Mouse (Mus musculus): ENCODE data around the gene Cst12. TPM values are rescaled to one million over a fixed set of nuclear protein-coding genes. Genes with fewer than 3 reads are reported as not detected.

Cst12 gene
- polyA plus RNA-seq, 1 experiment from 2014 or later, result 0.25 TPM

DNA sequence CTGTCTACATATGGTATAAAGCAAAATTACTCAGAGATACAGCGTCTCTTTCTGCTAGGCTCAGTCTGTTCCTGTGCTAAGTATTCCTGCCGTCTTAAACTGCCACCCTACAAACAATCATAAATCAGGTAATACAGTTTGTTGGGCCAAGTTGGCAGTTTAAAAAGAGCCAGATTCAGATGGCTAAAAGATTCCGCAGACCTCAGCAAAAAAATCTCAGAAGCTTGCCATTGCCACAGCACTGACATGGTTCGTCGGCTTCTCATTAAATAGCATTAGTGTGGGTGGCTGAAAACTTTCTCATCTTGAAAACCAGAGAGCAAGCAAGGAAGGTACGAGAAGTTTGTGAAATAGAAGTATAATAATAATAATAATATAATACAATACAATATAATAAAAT is 17.5 kb downstream of the Cst12 start:
- no peak for DNase-seq (ENCODE audit: low spot score)
- Histone ChIP-seq H3K4me2 (replicated peaks; ENCODE audit: low read depth) (no peak overlapping the region), H3K4me3 (ENCODE audit: low read depth, low read length) (no peak overlapping the region), H3K9me3 (ENCODE audit: control insufficient read depth, low read length) (no peaks in the 10 kb centered on the region), H3K9ac (ENCODE audit: low read length) (no peak overlapping the region), H3K27me3 (ENCODE audit: control insufficient read depth, insufficient read depth, low read length) (no peaks in the 10 kb centered on the region), H3K36me3 (ENCODE audit: control insufficient read depth, insufficient read depth, low read length) (no peaks in the 10 kb centered on the region), H3K27ac (replicated peaks) (no peak overlapping the region), H3K4me1 (replicated peaks; ENCODE audit: control insufficient read depth, insufficient read depth) (no peaks in the 10 kb centered on the region)
- WGBS, result 51% methylated on average over 6 of the region's 6 CpGs
- ATAC-seq (ENCODE audit: low FRiP score, low TSS enrichment), result no peak
- TF ChIP-seq CTCF (IDR thresholded peaks at IDR 0.05; ENCODE audit: low read depth), result no peak
- TF ChIP-seq EP300 (optimal IDR thresholded peaks at IDR 0.05), result no peak

DNA sequence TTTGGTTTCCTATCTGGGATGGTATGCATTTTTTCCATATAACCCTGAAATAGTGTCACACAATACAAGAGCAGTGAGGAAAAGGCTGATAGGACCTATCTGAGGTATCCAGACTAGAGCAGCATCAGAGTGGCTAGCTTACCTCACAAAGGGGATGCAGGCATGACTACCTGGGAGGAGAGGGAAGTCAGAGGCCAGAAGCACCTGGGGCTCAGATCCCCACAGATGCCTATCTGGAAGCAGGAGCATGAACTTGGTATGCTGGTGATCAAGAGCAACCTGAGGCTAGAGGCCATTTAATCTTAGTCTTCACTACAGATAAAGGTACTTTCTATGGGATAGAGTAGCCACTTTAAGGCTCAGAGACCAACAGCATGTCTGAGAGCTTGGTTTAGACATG is 30.7 kb downstream of the Cst12 start, which contains the start of gene Cst13:
Gene Cst13, plus strand, starts transcription at position 173 of the 400 bp plus-strand sequence.
- H3K27me3 ChIP-seq (ENCODE audit: control insufficient read depth, insufficient read depth, low read length), result no peaks in the 10 kb centered on the region
- DNase-seq (ENCODE audit: low spot score), result no peak
- H3K27ac ChIP-seq (replicated peaks), result no peak within 1 kb of the TSS
- no peaks in the 10 kb centered on the region for H3K9me3 ChIP-seq (ENCODE audit: control insufficient read depth, low read length)
- no peak for ATAC-seq (ENCODE audit: low FRiP score, low TSS enrichment)
- TF ChIP-seq EP300 (optimal IDR thresholded peaks at IDR 0.05), result no peak
- TF ChIP-seq CTCF (IDR thresholded peaks at IDR 0.05; ENCODE audit: low read depth), result no peak
- no peak within 1 kb of the TSS for H3K4me3 ChIP-seq (ENCODE audit: low read depth, low read length)
- no peak within 1 kb of the TSS for H3K4me2 ChIP-seq (replicated peaks; ENCODE audit: low read depth)
- no peaks in the 10 kb centered on the region for H3K4me1 ChIP-seq (replicated peaks; ENCODE audit: control insufficient read depth, insufficient read depth)
- H3K36me3 ChIP-seq (ENCODE audit: control insufficient read depth, insufficient read depth, low read length), result no peaks in the 10 kb centered on the region
- no peak within 1 kb of the TSS for H3K9ac ChIP-seq (ENCODE audit: low read length)

DNA sequence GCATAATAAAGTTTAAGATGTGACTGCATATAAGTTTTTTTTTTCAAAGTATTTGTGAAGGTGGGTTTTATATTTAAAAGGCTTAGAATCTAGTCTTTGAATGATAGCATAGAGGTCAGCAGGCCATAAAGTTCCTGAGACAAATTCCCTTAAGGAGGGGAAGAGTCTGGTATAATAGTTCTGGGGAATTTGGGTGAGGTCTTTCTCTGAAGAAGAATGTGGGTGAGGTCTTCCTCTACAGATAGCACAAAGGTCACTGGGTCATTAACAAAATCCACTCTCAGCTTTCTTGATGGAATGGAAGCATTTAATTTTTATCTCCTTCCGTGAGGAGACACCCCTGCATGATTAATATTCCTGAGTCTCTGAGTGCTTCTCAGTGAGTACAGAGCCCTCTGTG is 36.8 kb downstream of the Cst12 start:
- Histone ChIP-seq H3K36me3 (ENCODE audit: control insufficient read depth, insufficient read depth, low read length) (no peaks in the 10 kb centered on the region), H3K27me3 (ENCODE audit: control insufficient read depth, insufficient read depth, low read length) (no peaks in the 10 kb centered on the region), H3K9ac (ENCODE audit: low read length) (no peak overlapping the region), H3K27ac (replicated peaks) (no peak overlapping the region), H3K9me3 (ENCODE audit: control insufficient read depth, low read length) (no peaks in the 10 kb centered on the region), H3K4me2 (replicated peaks; ENCODE audit: low read depth) (no peak overlapping the region), H3K4me3 (ENCODE audit: low read depth, low read length) (no peak overlapping the region), H3K4me1 (replicated peaks; ENCODE audit: control insufficient read depth, insufficient read depth) (no peaks in the 10 kb centered on the region)
- TF ChIP-seq EP300 (optimal IDR thresholded peaks at IDR 0.05), result no peak
- TF ChIP-seq CTCF (IDR thresholded peaks at IDR 0.05; ENCODE audit: low read depth), result no peak
- no peak for ATAC-seq (ENCODE audit: low FRiP score, low TSS enrichment)
- 33% methylated on average over 1 of the region's 1 CpGs for WGBS
- DNase-seq (ENCODE audit: low spot score), result no peak

DNA sequence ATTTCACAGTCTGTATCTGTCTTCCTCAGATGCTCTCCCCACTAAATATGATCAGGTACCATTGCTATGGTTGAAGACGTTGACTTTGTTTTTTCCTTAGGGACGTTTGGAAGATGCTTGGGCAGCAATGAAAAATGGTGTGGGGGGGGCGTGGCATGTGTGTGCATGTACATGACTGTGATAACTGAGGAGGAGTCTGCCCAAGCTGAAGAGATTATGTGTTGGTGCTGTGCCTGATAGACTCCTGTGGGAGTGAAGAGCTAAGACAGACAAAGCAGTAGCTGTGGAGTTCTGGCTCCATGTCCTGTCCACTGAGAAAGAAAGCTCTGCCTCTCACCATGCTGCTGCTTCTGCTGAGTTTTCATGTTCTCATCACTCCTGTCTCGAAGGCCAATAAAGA is 45.8 kb downstream of the Cst12 start, which contains the start of gene Cst9:
Gene Cst9, plus strand, starts transcription at position 236 of the 400 bp plus-strand sequence.
- no peaks in the 10 kb centered on the region for H3K4me1 ChIP-seq (replicated peaks; ENCODE audit: control insufficient read depth, insufficient read depth)
- no peak within 1 kb of the TSS for H3K4me2 ChIP-seq (replicated peaks; ENCODE audit: low read depth)
- DNase-seq (ENCODE audit: low spot score), result no peak
- H3K27me3 ChIP-seq (ENCODE audit: control insufficient read depth, insufficient read depth, low read length), result no peaks in the 10 kb centered on the region
- no peak within 1 kb of the TSS for H3K27ac ChIP-seq (replicated peaks)
- no peaks in the 10 kb centered on the region for H3K9me3 ChIP-seq (ENCODE audit: control insufficient read depth, low read length)
- H3K4me3 ChIP-seq (ENCODE audit: low read depth, low read length), result no peak within 1 kb of the TSS
- no peak within 1 kb of the TSS for H3K9ac ChIP-seq (ENCODE audit: low read length)
- no peak for ATAC-seq (ENCODE audit: low FRiP score, low TSS enrichment)
- H3K36me3 ChIP-seq (ENCODE audit: control insufficient read depth, insufficient read depth, low read length), result no peaks in the 10 kb centered on the region
- WGBS, result 40% methylated on average over 4 of the region's 4 CpGs
- TF ChIP-seq EP300 (optimal IDR thresholded peaks at IDR 0.05), result no peak
- TF ChIP-seq CTCF (IDR thresholded peaks at IDR 0.05; ENCODE audit: low read depth), result no peak

DNA sequence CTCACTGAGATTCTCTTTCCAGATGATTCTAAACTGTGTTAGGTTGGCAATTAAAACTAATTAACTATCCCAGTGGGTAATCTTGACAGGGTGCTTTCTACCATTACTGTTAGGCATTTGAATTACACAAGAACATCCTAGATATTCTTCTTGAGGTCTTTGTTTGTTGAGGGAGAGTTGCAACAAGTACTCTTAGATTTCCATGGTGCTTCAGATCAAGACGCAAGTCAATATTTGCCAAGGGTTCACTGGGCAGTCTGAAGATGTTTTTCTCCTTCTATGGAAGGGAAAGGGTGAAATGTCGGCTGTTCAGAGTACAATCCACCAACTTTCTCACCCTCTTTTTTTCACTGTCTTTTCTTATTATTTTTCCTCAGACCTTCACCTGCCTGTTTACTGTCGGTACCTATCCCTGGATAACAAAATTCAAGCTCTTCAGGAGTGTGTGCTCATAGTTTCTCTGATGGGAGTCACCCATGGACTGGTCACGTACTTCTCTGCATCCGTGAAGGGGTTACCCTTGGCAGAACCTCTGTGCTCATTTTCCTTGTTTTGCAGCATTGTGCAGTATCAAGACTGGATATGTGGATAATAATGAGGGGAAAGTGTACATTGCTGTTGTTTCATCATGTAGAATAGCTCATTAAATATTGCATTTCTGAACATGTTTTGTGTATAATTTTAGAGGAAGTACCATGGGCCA is 49.1 kb downstream of the Cst12 start:
- ATAC-seq (ENCODE audit: low FRiP score, low TSS enrichment) (no peak), DNase-seq (ENCODE audit: low spot score) (no peak)
- Histone ChIP-seq H3K27ac (replicated peaks) (no peak overlapping the region), H3K36me3 (ENCODE audit: control insufficient read depth, insufficient read depth, low read length) (no peaks in the 10 kb centered on the region), H3K4me2 (replicated peaks; ENCODE audit: low read depth) (no peak overlapping the region), H3K4me3 (ENCODE audit: low read depth, low read length) (no peak overlapping the region), H3K9me3 (ENCODE audit: control insufficient read depth, low read length) (no peaks in the 10 kb centered on the region), H3K9ac (ENCODE audit: low read length) (no peak overlapping the region), H3K4me1 (replicated peaks; ENCODE audit: control insufficient read depth, insufficient read depth) (no peaks in the 10 kb centered on the region), H3K27me3 (ENCODE audit: control insufficient read depth, insufficient read depth, low read length) (no peaks in the 10 kb centered on the region)
- 77% methylated on average over 5 of the region's 5 CpGs for WGBS
- TF ChIP-seq CTCF (IDR thresholded peaks at IDR 0.05; ENCODE audit: low read depth) (no peak), EP300 (optimal IDR thresholded peaks at IDR 0.05) (no peak)

DNA sequence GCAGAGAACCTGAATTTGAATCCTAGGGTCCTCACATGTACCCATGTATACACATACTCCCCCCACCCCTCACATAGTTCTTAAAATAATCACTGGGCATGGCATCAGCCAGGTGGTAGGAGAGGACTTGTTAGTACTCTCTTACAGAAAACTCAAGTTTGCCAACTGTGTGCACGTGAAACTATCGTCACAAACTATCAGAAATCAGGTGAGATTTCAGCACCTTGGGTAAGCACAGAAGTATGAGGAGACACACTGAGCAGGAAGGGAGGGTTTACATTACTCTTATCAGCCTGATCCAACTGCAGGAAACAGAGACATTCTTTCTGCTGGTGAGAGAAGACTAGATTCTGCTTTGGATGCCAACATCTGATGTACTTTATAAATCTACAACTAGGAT is 50.1 kb downstream of the Cst12 start:
- no peaks in the 10 kb centered on the region for H3K4me1 ChIP-seq (replicated peaks; ENCODE audit: control insufficient read depth, insufficient read depth)
- DNase-seq (ENCODE audit: low spot score), result no peak
- TF ChIP-seq EP300 (optimal IDR thresholded peaks at IDR 0.05) (no peak), CTCF (IDR thresholded peaks at IDR 0.05; ENCODE audit: low read depth) (no peak)
- H3K9me3 ChIP-seq (ENCODE audit: control insufficient read depth, low read length), result no peaks in the 10 kb centered on the region
- H3K36me3 ChIP-seq (ENCODE audit: control insufficient read depth, insufficient read depth, low read length), result no peaks in the 10 kb centered on the region
- no peak overlapping the region for H3K9ac ChIP-seq (ENCODE audit: low read length)
- no peak overlapping the region for H3K4me3 ChIP-seq (ENCODE audit: low read depth, low read length)
- WGBS, result 76% methylated on average over 2 of the region's 2 CpGs
- no peak overlapping the region for H3K4me2 ChIP-seq (replicated peaks; ENCODE audit: low read depth)
- H3K27me3 ChIP-seq (ENCODE audit: control insufficient read depth, insufficient read depth, low read length), result no peaks in the 10 kb centered on the region
- no peak overlapping the region for H3K27ac ChIP-seq (replicated peaks)
- no peak for ATAC-seq (ENCODE audit: low FRiP score, low TSS enrichment)

Other genes with a start within 250 kb of the Cst12 start
- gene Nxt1, start 116.8 kb upstream of the Cst12 start, polyA plus RNA-seq (2015; fragmentation: Nextera tagmentation; extraction: Ambion mirVana), result 54.4 and 57.1 TPM in 2 replicates
- gene Gzf1, start 108.3 kb upstream of the Cst12 start, polyA plus RNA-seq (2015; fragmentation: Nextera tagmentation; extraction: Ambion mirVana), result 8.0 and 9.4 TPM in 2 replicates
- gene Napb, start 56.9 kb upstream of the Cst12 start, polyA plus RNA-seq (2015; fragmentation: Nextera tagmentation; extraction: Ambion mirVana), result 2.2 and 2.4 TPM in 2 replicates
- not detected in 2 replicates for gene Cstl1, start 39.0 kb upstream of the Cst12 start, polyA plus RNA-seq (2015; fragmentation: Nextera tagmentation; extraction: Ambion mirVana)
- 0.98 and 1.2 TPM in 2 replicates for gene Cst11, start 17.9 kb upstream of the Cst12 start, polyA plus RNA-seq (2015; fragmentation: Nextera tagmentation; extraction: Ambion mirVana)
- gene 8030411F24Rik, start 7.4 kb upstream of the Cst12 start, polyA plus RNA-seq (2015; fragmentation: Nextera tagmentation; extraction: Ambion mirVana), result not detected in 2 replicates
- gene Cst8, start 9.4 kb downstream of the Cst12 start, polyA plus RNA-seq (2015; fragmentation: Nextera tagmentation; extraction: Ambion mirVana), result 35.6 and 46.3 TPM in 2 replicates
- 0.17 TPM in 1 of 2 replicates, not detected in the other for gene Cst13, start 30.7 kb downstream of the Cst12 start, polyA plus RNA-seq (2015; fragmentation: Nextera tagmentation; extraction: Ambion mirVana)
- gene Cst9, start 45.8 kb downstream of the Cst12 start, polyA plus RNA-seq (2015; fragmentation: Nextera tagmentation; extraction: Ambion mirVana), result not detected in 2 replicates
- not detected in 2 replicates for gene 9230104L09Rik, start 75.7 kb downstream of the Cst12 start, polyA plus RNA-seq (2015; fragmentation: Nextera tagmentation; extraction: Ambion mirVana)
- gene Cst3, start 86.3 kb downstream of the Cst12 start, polyA plus RNA-seq (2015; fragmentation: Nextera tagmentation; extraction: Ambion mirVana), result 595 and 599 TPM in 2 replicates
- not detected in 2 replicates for gene Gm1330, start 213.9 kb downstream of the Cst12 start, polyA plus RNA-seq (2015; fragmentation: Nextera tagmentation; extraction: Ambion mirVana)
- not detected in 2 replicates for gene Gm10750, start 227.9 kb downstream of the Cst12 start, polyA plus RNA-seq (2015; fragmentation: Nextera tagmentation; extraction: Ambion mirVana)